Mouse (Mus musculus) neural tube, embryonic 11.5 days (tissue): Measurements from ENCODE around the gene Cstad. TPM values are rescaled to one million over a fixed set of nuclear protein-coding genes. Genes with fewer than 3 reads are reported as not detected.

Source experiments
- ATAC-seq: fragments of 200-750 bp; cut with Nextera tagmentation; 2 replicates; pipeline ENCODE4 v1.8.0; 2017; ENCODE audit warnings: moderate number of reproducible peaks, mild to moderate bottlenecking, moderate TSS enrichment, moderate library complexity; ENCODE audit not compliant: insufficient read depth, low FRiP score, low TSS enrichment
- DNase-seq: peaks from one replicate; pipeline ENCODE4 v3.0.0-alpha.2; 2015; ENCODE audit warnings: low spot score
- H3K27ac ChIP-seq: fragments of 300-500 bp; sonication (generic); 2 replicates; pipeline ENCODE4 v1.5.1; 2014; ENCODE audit warnings: low read depth, mild to moderate bottlenecking, low read length
- H3K27me3 ChIP-seq: fragments of 300-500 bp; sonication (generic); 2 replicates; pipeline ENCODE4 v1.6.1; 2014; ENCODE audit warnings: mild to moderate bottlenecking, low read length, mixed read lengths; ENCODE audit not compliant: control insufficient read depth, insufficient read depth
- H3K36me3 ChIP-seq: fragments of 300-500 bp; sonication (generic); 2 replicates; pipeline ENCODE4 v1.6.1; 2014; ENCODE audit warnings: mild to moderate bottlenecking, low read length, moderate library complexity, mixed read lengths; ENCODE audit not compliant: control insufficient read depth, insufficient read depth
- H3K4me1 ChIP-seq: fragments of 300-500 bp; sonication (generic); 2 replicates; pipeline ENCODE4 v1.6.1; 2014; ENCODE audit warnings: low read length, mixed read lengths; ENCODE audit not compliant: control insufficient read depth, insufficient read depth
- H3K4me2 ChIP-seq: fragments of 300-500 bp; sonication (generic); 2 replicates; pipeline ENCODE4 v1.6.1; 2014; ENCODE audit warnings: low read depth, mild to moderate bottlenecking, moderate library complexity
- H3K4me3 ChIP-seq: fragments of 300-500 bp; sonication (generic); 2 replicates; pipeline ENCODE4 v1.5.1; 2014; ENCODE audit warnings: low read depth, low read length
- H3K9ac ChIP-seq: fragments of 300-500 bp; sonication (generic); 2 replicates; pipeline ENCODE4 v1.6.1; 2014; ENCODE audit warnings: mild to moderate bottlenecking, low read length
- H3K9me3 ChIP-seq: fragments of 300-500 bp; sonication (generic); 2 replicates; pipeline ENCODE4 v1.6.1; 2016; ENCODE audit warnings: low read length; ENCODE audit not compliant: control insufficient read depth
- WGBS: fragments of 180-500 bp; shearing (Covaris S2); extraction: QIAGEN DNeasy Blood & Tissue Kit; methylation state at CpG from one replicate; pipeline ENCODE4 v1.1.7; 2014; 5-methylcytosine and 5-hydroxymethylcytosine counted together
- polyA plus RNA-seq: library from polyadenylated mRNA; unstranded; fragments of >200 nt; fragmentation: Nextera tagmentation; extraction: Ambion mirVana; gene quantifications from 2 replicates; pipeline ENCODE4 v1.2.1, GENCODE M21; 2014

The Cstad gene
- polyA plus RNA-seq, 1 experiment from 2014 or later = 0.48 TPM

DNA sequence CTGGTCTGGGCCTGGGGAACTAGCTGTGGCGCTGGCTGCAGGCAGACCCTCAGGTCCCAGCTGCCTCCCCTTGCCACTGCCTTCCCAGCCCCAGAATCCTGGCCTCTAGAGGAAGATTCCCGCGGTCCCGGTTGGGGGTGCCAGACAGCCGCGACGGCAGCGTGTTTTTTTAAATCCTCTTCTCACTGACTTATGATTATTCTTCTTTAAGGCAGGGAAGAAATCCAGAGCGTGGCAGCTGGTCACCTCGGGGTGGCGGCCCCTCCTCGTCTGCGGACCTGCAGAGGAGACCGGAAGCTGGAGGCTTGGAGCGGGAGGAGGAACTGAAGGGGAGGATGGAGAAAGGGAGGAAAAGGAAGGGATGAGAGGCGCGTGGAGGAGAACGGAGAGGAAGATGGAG lies 18.7 kb downstream of the Cstad start:
- H3K4me3 ChIP-seq = no peak overlapping the region
- WGBS = 3% methylated on average over 18 of the region's 18 CpGs
- H3K27ac ChIP-seq = peak overlapping the region; percentile 34
- no peaks in the 10 kb centered on the region for H3K27me3 ChIP-seq
- DNase-seq (peak; percentile 83), ATAC-seq (no peak; the same call in 1 of the 2 replicates)
- no peaks in the 10 kb centered on the region for H3K36me3 ChIP-seq
- peak overlapping the region; percentile 15 for H3K4me2 ChIP-seq
- no peaks in the 10 kb centered on the region for H3K9me3 ChIP-seq
- H3K4me1 ChIP-seq = peaks cover 11% of the 10 kb centered on the region
- peak overlapping the region; percentile 42 for H3K9ac ChIP-seq

DNA sequence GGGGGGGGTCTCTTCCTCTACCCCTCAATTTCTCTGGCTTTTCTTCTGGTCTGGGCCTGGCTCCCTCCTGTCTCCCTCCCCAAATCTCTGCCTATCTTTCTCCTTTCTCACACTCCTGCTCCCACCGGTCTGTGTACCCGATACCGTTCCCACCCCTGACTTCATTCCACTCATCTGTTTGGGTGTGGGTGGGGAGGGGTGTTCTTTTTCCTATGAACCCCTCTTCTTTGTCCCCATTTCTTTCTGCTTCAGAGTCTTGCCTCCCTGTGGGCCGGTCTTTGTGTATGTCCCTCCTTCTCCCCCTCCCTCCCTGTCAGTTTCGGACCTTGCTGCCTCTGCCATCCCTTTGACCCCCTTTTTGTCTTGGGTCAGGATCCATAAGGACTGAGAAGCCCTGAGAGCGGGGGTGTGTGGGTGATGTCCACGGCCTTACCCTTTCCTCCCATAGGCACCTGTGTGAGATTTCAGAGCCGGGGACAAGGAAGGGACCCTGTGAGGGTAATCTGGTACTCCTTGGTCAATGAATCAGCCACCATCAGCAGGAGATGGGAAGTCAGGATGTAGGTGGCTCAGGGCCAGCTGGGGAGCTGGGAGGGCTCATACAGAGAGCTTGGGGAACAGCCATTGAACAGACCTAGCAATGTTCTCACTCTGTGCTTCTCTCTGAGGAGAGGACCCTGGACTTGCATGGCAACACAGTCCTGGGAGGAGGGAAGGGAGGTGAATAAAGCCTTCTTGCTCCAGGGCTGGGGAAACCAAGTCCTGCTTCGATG lies 19.5 kb downstream of the Cstad start:
- WGBS = 35% methylated on average over 9 of the region's 9 CpGs
- peak overlapping the region; percentile 15 for H3K4me2 ChIP-seq
- ATAC-seq (no peak), DNase-seq (no peak)
- H3K4me1 ChIP-seq = peaks cover 11% of the 10 kb centered on the region
- H3K9me3 ChIP-seq = no peaks in the 10 kb centered on the region
- no peak overlapping the region for H3K4me3 ChIP-seq
- peak overlapping the region; percentile 34 for H3K27ac ChIP-seq
- H3K27me3 ChIP-seq = no peaks in the 10 kb centered on the region
- peak overlapping the region; percentile 42 for H3K9ac ChIP-seq
- no peaks in the 10 kb centered on the region for H3K36me3 ChIP-seq

DNA sequence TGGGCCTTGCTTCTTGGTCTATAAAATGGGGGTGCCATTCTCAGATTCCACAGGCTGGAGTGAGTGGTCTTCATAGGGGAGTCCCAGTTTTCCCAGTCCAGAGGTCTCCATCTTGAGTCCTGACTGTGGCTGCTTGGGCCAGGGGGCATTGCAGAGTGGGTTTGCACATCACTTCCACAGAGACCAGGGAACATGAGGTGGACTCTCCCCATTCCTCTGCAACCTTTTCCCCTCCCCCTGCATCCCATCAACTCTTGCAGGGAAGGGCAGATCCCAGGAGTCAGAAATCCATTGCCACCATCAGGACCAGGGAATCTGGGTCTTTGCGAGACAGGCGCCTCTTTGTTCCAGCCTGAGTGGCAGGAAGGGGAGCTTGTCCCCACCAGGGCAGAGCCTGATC lies 21.0 kb downstream of the Cstad start:
- Histone ChIP-seq H3K4me1 (peaks cover 11% of the 10 kb centered on the region), H3K9me3 (no peaks in the 10 kb centered on the region), H3K4me2 (no peak overlapping the region), H3K36me3 (no peaks in the 10 kb centered on the region), H3K4me3 (no peak overlapping the region), H3K27ac (no peak overlapping the region), H3K27me3 (no peaks in the 10 kb centered on the region), H3K9ac (no peak overlapping the region)
- ATAC-seq = no peak
- 75% methylated on average over 2 of the region's 2 CpGs for WGBS
- no peak for DNase-seq

DNA sequence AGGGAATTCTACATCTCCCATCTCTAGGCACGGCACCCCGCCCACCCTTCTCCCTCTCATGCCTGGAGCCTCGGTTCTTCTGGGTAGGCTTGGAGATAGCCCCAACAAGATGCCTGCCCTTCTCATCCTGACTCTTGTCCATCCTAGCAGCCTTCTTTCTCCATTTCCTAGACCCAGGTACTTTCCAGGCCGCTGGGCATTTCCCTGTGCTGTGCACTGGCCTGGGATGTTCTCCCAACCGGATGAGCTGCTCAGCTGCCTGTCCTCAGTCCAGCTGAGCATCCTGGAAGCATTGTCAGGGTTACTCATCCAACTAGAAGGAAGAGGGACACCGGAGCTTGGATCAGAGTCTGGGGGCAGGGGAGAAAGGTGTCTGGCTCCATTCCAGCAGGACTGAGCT lies 21.6 kb downstream of the Cstad start:
- WGBS = 84% methylated on average over 6 of the region's 6 CpGs
- Histone ChIP-seq H3K27ac (no peak overlapping the region), H3K27me3 (no peaks in the 10 kb centered on the region), H3K36me3 (no peaks in the 10 kb centered on the region), H3K4me1 (peaks cover 11% of the 10 kb centered on the region), H3K4me2 (no peak overlapping the region), H3K4me3 (no peak overlapping the region), H3K9ac (no peak overlapping the region), H3K9me3 (no peaks in the 10 kb centered on the region)
- DNase-seq (no peak), ATAC-seq (no peak)

DNA sequence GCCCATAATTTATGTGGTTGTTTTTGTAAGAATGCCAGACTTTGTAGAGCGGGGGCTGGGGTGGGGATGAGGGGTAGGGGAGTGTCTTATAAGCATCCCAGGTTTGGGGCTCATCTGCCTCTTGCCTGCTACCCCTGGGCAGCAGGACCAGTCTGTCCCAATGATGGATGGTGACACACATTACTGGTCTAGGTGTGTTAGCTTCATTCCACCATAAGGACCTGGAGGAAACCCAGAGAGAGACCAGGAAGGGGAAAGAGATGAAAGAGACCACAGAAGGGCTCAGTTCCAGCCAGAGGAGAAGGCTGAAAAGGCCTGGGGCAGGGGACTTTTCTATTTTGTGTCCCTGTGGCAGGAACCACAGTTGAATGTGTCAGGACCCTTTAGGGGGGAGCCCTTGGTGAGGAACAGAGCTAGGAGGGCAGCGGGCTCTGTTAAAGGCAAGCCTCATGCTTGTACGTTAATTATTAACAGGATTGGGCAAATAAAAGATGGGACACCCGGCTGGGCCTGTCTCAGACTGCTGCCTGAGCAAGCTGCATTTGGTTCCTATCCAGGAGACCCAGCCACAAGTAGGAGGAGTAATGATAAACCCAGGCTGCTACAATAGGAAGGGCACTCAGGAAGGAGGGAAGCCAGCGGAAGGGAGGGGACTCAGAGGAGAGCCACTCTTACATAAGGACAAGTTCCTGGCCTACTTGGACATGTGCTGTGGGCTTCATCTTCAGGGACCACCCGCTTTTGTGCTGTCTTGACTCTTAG lies 23.8 kb downstream of the Cstad start:
- H3K4me1 ChIP-seq = peaks cover 11% of the 10 kb centered on the region
- WGBS = 54% methylated on average over 6 of the region's 6 CpGs
- H3K9me3 ChIP-seq = no peaks in the 10 kb centered on the region
- ATAC-seq = no peak
- H3K27me3 ChIP-seq = no peaks in the 10 kb centered on the region
- no peak for DNase-seq
- H3K4me3 ChIP-seq = no peak overlapping the region
- no peaks in the 10 kb centered on the region for H3K36me3 ChIP-seq
- H3K4me2 ChIP-seq = no peak overlapping the region
- H3K9ac ChIP-seq = no peak overlapping the region
- no peak overlapping the region for H3K27ac ChIP-seq

DNA sequence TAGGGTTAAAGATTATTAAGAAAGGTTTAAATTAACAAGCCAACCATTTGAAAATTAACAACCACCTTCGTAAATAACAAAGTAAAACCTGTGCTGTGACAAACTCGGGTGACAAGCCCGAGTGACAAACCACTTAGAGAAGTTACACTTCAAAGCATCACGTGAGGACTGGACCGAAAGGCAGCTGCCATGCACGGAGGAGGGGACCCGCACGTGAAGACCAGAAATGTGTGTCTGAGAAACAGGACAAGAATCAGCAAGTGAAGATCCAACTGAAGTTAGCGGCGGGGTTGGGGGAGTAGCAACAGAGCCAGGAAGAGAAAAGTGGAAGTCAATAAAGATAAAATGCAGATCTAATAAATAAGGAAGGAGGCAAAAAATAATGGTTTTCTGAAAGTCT lies 29.0 kb downstream of the Cstad start:
- Histone ChIP-seq H3K27me3 (no peaks in the 10 kb centered on the region), H3K27ac (no peak overlapping the region), H3K36me3 (no peaks in the 10 kb centered on the region), H3K4me3 (no peak overlapping the region), H3K4me1 (no peaks in the 10 kb centered on the region), H3K9ac (no peak overlapping the region), H3K9me3 (no peaks in the 10 kb centered on the region), H3K4me2 (no peak overlapping the region)
- DNase-seq = no peak
- WGBS = 80% methylated on average over 10 of the region's 10 CpGs
- no peak for ATAC-seq

DNA sequence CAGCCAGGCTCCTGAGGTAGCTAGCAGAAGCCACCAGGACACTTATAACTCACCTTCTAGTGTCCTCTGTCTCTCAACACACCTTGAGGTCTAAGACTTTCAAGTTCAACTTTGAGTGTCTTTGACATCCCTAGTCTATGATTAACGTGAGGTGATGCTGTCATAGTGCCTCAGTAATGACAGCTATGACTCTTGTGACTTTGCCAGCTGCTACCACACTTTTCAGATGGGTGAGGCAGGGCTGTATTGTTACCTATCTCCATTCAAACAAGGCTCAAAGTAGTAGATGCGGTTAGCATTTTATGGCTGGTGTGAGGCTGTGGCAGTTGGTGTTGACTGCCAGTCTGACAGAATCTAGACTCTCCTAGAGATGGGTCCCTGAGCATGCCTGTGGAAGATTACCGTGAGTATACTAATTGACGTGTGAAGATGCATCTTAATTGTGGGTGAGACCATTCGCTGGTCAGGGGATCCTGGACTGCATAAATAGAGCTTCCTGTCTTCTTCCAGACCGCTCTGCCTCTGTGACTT lies 30.5 kb downstream of the Cstad start:
- Histone ChIP-seq H3K36me3 (no peaks in the 10 kb centered on the region), H3K9me3 (no peaks in the 10 kb centered on the region), H3K4me1 (no peaks in the 10 kb centered on the region), H3K4me3 (no peak overlapping the region), H3K27ac (no peak overlapping the region), H3K9ac (no peak overlapping the region), H3K4me2 (no peak overlapping the region), H3K27me3 (no peaks in the 10 kb centered on the region)
- no peak for ATAC-seq
- DNase-seq = no peak
- WGBS = 77% methylated on average over 6 of the region's 6 CpGs

DNA sequence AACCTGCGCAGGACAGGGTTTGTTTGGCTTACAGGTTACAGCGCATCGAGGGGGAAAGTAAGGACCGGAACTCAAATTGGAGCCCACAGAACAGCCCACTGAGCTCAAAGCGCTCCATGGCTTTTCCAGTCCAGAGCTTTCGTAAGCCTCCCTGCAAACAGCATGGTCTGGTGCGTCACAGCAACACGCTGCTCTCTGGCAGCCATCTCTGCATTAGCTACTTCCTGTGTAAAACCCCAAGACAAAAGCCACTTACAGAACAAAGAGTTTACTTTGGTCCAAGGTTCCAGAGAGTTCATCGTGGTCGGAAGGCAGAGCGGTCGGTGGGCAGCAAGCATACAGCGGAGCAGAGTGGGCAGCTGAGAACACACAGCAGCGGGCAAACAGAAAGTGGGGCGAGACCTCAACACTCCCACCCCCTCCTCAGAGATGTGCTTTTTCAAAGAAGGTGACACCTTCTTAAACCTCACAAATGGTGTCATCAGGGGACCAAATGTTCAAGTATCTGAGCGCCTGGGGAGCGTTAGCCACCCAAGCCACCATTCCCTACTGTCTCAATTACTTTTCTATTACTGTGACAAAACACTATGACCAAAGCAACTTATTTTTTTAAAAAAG lies 31.3 kb downstream of the Cstad start:
- Histone ChIP-seq H3K36me3 (no peaks in the 10 kb centered on the region), H3K9ac (no peak overlapping the region), H3K9me3 (no peaks in the 10 kb centered on the region), H3K4me2 (no peak overlapping the region), H3K27me3 (no peaks in the 10 kb centered on the region), H3K27ac (no peak overlapping the region), H3K4me1 (no peaks in the 10 kb centered on the region), H3K4me3 (no peak overlapping the region)
- DNase-seq (no peak), ATAC-seq (no peak)
- WGBS = 64% methylated on average over 17 of the region's 17 CpGs
